Mouse (Mus musculus) c-Kit-negative CD71-positive TER-119-positive erythroid progenitor cells, embryonic 14.5 days (primary cell): ENCODE data around the gene Abca2.

Experiments used
- DNase-seq: peaks from one replicate; pipeline ENCODE4 v3.0.0-alpha.2; 2013; ENCODE audit warnings: low read depth, low spot score

The Abca2 gene

GRCm38 (mm10) chr2:25425481-25425880 is 3.0 kb upstream of the Abca2 start:
- DNase-seq, result no peak

- DNase-seq, result peak; percentile 47
Observed at GRCm38 (mm10) chr2:25426721-25427191, 1.7 kb upstream of the Abca2 start.

- DNase-seq, result no peak
Observed at GRCm38 (mm10) chr2:25427256-25427655, 1.2 kb upstream of the Abca2 start.

GRCm38 (mm10) chr2:25429435-25430180 is 1.1 kb downstream of the Abca2 start:
- no peak for DNase-seq

GRCm38 (mm10) chr2:25430395-25431233 is 2.1 kb downstream of the Abca2 start:
- DNase-seq, result no peak

- no peak for DNase-seq
Observed at GRCm38 (mm10) chr2:25431308-25431855, 2.9 kb downstream of the Abca2 start.

- no peak for DNase-seq
Observed at GRCm38 (mm10) chr2:25432326-25433098, 4.0 kb downstream of the Abca2 start.

- DNase-seq, result no peak
Observed at GRCm38 (mm10) chr2:25433101-25433500, 4.6 kb downstream of the Abca2 start.

GRCm38 (mm10) chr2:25434292-25434691 is 5.8 kb downstream of the Abca2 start:
- no peak for DNase-seq

- no peak for DNase-seq
Observed at GRCm38 (mm10) chr2:25436286-25436820, 7.8 kb downstream of the Abca2 start.

- DNase-seq, result no peak
Observed at GRCm38 (mm10) chr2:25441067-25441466, 12.6 kb downstream of the Abca2 start.

- no peak for DNase-seq
Observed at GRCm38 (mm10) chr2:25442682-25443081, 14.2 kb downstream of the Abca2 start.

- no peak for DNase-seq
Observed at GRCm38 (mm10) chr2:25450853-25451647, 22.5 kb downstream of the Abca2 start.

GRCm38 (mm10) chr2:25452951-25453350 is 24.4 kb downstream of the Abca2 start:
- DNase-seq, result no peak

GRCm38 (mm10) chr2:25456205-25456953 is 27.9 kb downstream of the Abca2 start, which contains the start of gene Clic3:
Clic3 (plus strand) TSS chr2:25456838.
- no peak for DNase-seq

- no peak for DNase-seq
Observed at GRCm38 (mm10) chr2:25457022-25457896, 28.8 kb downstream of the Abca2 start.

- DNase-seq, result no peak
Observed at GRCm38 (mm10) chr2:25458911-25459310, 30.4 kb downstream of the Abca2 start.

GRCm38 (mm10) chr2:25460135-25460534 is 31.6 kb downstream of the Abca2 start:
- no peak for DNase-seq
